Mouse (Mus musculus): Measurements from ENCODE around the gene Chga.

Gene Chga

DNA sequence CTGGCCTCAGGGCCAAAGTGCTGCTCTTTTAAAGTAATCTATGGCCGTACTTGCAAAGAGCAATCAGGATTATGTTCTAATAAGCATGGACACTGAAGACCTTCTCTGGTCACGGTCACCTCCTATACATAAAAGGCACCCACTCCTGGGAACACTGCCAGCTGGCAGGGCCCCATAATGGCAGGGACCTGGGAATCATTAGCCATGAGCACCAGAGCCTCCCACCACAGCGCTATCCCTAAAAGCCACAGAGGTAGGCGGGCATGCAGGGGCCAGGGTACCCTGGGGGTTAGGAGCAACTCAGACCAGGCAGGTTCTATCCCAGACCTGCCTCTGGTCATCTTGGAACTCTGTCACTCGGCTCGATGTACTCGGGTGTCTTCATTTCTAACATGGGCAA, 45.0 kb downstream of the Chga start:
- DNase-seq (ENCODE audit: low read depth, low spot score) = no peak

DNA sequence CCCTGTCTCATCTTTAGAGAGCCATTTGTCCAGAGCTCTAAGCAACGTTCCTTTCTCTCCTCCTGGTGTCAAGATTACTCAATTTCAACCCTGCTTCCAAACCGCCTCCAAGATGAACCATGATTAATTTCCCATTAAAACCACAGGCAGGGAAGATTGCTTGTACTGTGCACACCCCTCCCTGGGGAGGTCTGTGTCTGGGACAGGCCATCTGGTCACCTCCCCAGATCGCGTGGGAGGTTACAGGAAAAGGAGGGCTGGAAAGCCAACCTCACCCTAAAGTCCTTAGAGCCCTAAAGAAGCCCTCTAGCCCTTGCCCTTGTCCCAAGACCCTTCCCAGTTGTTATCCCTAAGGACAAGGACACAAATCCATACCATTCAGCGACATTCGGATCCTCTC, 45.6 kb downstream of the Chga start:
- DNase-seq (ENCODE audit: low read depth, low spot score) = peak; percentile 58

DNA sequence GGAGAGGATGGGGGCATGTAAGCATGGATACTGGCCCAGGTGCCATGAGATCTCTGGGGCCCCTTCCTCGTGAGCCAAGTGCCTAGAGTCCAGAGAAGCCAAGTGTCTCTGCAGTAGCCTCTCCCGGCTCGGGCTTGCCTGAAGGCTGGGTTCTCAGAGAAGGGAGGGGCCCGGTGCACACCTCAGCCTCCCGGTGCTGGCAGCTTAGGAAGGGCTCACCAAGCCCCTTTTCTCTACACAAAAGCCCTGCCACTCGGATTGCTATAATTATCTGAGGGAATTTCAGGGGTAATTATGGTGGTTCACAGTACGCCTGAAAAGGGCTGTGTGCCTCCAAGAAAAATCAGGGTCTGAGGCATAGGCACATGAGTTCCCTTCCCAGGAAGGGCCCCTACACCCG, 47.1 kb downstream of the Chga start:
- no peak for DNase-seq (ENCODE audit: low read depth, low spot score)

GRCm38 (mm10) chr12:102602255-102603041, 47.7 kb downstream of the Chga start:
- no peak for DNase-seq (ENCODE audit: low read depth, low spot score)

DNA sequence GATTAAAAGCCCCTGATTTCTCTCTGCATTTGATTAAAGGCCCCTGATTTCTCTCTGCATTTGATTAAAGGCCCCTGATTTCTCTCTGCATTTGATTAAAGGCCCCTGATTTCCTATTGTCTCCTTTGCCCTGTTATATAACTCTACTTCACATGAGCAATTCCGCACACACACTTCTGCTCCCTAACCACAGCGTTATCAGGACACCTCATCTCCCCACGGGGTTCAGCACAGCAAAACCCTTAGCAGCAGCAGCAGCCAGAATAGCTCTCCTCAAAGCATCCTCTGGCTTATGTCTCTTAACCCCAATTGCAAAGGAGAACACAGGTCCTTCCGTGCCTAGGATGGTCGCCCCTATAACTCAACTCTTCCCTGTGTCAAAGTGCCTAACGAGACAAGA, 50.8 kb downstream of the Chga start:
- DNase-seq (ENCODE audit: low read depth, low spot score) = no peak

- no peak for DNase-seq (ENCODE audit: low read depth, low spot score)
Measured at GRCm38 (mm10) chr12:102607066-102607465, 52.3 kb downstream of the Chga start.

DNA sequence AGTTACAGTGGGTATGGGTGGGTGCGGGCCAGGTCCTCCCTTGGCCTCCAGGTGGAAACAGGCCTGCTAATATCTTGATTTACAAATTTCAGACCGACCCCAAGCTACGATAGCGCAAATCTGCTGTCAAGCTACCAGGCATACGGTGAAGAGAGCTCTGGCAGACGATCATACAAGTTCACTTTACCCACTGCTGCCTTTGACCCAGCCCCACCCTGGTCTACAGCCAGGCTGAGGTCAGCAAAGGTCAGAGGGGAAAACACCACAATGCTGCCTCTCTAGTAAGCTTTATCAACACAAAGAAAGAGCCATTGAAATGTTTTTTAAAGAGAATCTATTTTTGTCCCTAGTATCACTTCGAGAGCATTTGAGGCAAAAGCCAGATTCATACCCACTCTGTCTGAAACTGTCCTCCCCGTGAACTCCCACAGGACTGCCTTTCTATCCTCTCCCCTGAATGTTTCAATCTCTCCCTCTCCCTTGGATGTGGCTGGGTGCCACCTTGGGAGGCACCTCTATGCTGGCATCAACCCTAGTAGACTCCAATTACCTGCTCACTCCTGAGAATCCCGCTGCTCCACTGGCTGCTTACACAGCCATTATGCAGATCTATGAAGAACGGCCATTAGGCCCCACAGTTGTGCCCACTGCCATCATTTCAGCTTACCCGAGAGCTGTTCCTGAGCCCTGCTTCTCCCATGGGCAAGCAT, 53.2 kb downstream of the Chga start:
- DNase-seq (ENCODE audit: low read depth, low spot score) = no peak

DNA sequence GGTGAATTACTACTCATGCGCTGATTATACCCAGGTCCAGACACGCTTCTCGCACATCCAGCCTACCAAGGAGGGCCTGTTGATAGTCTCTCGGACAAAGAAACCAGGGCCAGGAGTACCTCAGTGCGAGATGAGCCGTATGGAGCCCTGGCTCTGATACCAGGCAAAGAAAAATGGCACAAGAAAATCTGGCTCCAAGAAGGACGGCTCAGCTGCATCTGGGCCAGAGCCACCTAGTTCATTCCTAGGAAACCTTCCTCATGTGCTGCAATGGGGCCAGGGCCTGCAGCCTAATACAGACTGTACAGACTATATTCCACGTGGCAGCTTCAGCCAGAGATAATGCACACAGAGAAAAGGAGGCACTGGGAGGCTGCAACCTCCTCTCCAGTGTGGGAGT, 56.2 kb downstream of the Chga start:
- DNase-seq (ENCODE audit: low read depth, low spot score) = no peak

DNA sequence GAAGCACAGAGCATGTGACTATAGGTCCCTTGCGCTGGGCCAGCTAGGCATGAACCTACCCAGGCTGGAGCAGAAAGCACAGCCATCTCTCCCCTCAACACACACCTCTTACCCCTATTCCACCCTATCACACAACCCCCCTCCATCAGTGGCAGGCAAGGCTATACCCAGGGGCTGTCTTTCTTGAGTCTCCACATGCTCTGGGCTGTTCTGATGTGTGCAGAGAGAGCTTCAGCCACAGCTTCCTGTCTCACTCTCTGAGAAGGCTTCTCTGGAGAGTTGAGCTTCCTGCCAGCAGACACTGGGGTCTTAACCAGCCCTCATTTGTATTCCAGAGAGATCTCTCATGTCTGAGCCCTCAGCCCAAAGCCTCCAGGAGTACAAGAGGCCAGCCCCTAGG, 57.7 kb downstream of the Chga start:
- DNase-seq (ENCODE audit: low read depth, low spot score) = no peak

DNA sequence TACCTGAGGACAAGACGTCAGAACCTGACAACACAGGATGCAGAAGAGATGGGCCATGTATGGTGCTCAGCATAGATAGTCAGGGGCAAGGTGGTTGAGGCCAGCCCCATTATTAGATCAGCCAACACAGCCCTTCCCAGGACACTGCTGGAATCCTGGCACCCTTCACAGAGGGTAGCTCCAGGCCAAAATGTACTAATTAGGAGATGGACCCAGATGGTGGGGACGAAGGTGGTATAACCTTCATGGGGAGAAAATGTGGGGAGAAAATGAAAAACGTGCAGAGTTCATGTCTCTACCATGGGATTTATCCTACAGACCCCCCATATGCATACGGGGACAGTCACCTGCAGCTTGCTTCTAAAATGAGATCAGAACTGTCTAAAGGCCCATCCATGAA, 58.6 kb downstream of the Chga start:
- DNase-seq (ENCODE audit: low read depth, low spot score) = no peak
